Mouse (Mus musculus) liver, postnatal 0 days (tissue): Measurements from ENCODE around the gene Tsen54.
"Not testable (repeated sequence)": the region's sequence is repeated elsewhere in the genome, so short reads cannot be mapped to it uniquely, and the experiment has no call there.

ENCODE experiments used
- CTCF ChIP-seq: sonication (generic); IDR thresholded peaks from 2 replicates; pipeline ENCODE4 v1.5.1; 2016; ENCODE audit warnings: antibody characterized with exemption, low read depth
- EP300 ChIP-seq: IDR thresholded peaks from 2 replicates; pipeline ENCODE4 v1.6.1; 2016; ENCODE audit warnings: antibody characterized with exemption, low read depth, mild to moderate bottlenecking

GRCm38 (mm10) chr11:115857146-115857545 is 42.6 kb downstream of the Tsen54 start:
- not testable (repeated sequence) for TF ChIP-seq CTCF, EP300
